Mouse (Mus musculus) intestine, embryonic 16.5 days (tissue): ENCODE measurements around the gene Ffar3. TPM values are rescaled to one million over a fixed set of nuclear protein-coding genes. Genes with fewer than 3 reads are reported as not detected.
"Not testable (repeated sequence)": the region's sequence is repeated elsewhere in the genome, so short reads cannot be mapped to it uniquely, and the experiment has no call there.

Experiments
- ATAC-seq: fragments of 200-750 bp; cut with Nextera tagmentation; 2 replicates; pipeline ENCODE4 v1.8.0; 2017; ENCODE audit warnings: moderate TSS enrichment, moderate library complexity
- H3K27ac ChIP-seq: fragments of 300-500 bp; sonication (generic); 2 replicates; pipeline ENCODE4 v1.5.1; 2014; ENCODE audit warnings: mild to moderate bottlenecking, low read length
- H3K27me3 ChIP-seq: fragments of 300-500 bp; sonication (generic); replicated peaks from 2 replicates; pipeline ENCODE4 v1.6.1; 2014; ENCODE audit warnings: low read length, control low read depth, mixed read lengths; ENCODE audit not compliant: control insufficient read depth, insufficient read depth
- H3K36me3 ChIP-seq: fragments of 300-500 bp; sonication (generic); 2 replicates; pipeline ENCODE4 v1.6.1; 2014; ENCODE audit warnings: low read length, control low read depth; ENCODE audit not compliant: control insufficient read depth, insufficient read depth
- H3K4me1 ChIP-seq: fragments of 300-500 bp; sonication (generic); 2 replicates; pipeline ENCODE4 v1.6.1; 2014; ENCODE audit warnings: low read length, control low read depth, mixed read lengths; ENCODE audit not compliant: control insufficient read depth, insufficient read depth
- H3K4me2 ChIP-seq: fragments of 300-500 bp; sonication (generic); 2 replicates; pipeline ENCODE4 v1.6.1; 2014; ENCODE audit warnings: low read depth, low read length, control low read depth
- H3K4me3 ChIP-seq: fragments of 300-500 bp; sonication (generic); 2 replicates; pipeline ENCODE4 v1.5.1; 2014; ENCODE audit warnings: mild to moderate bottlenecking, low read length
- H3K9ac ChIP-seq: fragments of 300-500 bp; sonication (generic); 2 replicates; pipeline ENCODE4 v1.6.1; 2014; ENCODE audit warnings: low read depth, low read length
- H3K9me3 ChIP-seq: fragments of 300-500 bp; sonication (generic); 2 replicates; pipeline ENCODE4 v1.6.1; 2016; ENCODE audit warnings: low read length, control low read depth; ENCODE audit not compliant: control insufficient read depth
- WGBS: fragments of 180-500 bp; shearing (Covaris S2); extraction: QIAGEN DNeasy Blood & Tissue Kit; methylation state at CpG from one replicate; pipeline ENCODE4 v1.1.7; 2014; 5-methylcytosine and 5-hydroxymethylcytosine counted together
- polyA plus RNA-seq: library from polyadenylated mRNA; unstranded; fragments of >200 nt; fragmentation: Nextera tagmentation; extraction: Ambion mirVana; gene quantifications from 2 replicates; pipeline ENCODE4 v1.2.1, GENCODE M21; 2015

Gene Ffar3
- polyA plus RNA-seq, 1 experiment from 2014 or later: 0.78 TPM

- no peak overlapping the region for H3K4me3 ChIP-seq
- H3K27ac ChIP-seq: no peak overlapping the region
- H3K4me2 ChIP-seq: no peak overlapping the region
- H3K9ac ChIP-seq: no peak overlapping the region
- peaks cover 3% of the 10 kb centered on the region; the same call in 1 of the 2 replicates for H3K9me3 ChIP-seq
- H3K4me1 ChIP-seq: no peaks in the 10 kb centered on the region
- no peaks in the 10 kb centered on the region for H3K36me3 ChIP-seq
- no peaks in the 10 kb centered on the region for H3K27me3 ChIP-seq
- WGBS: 74% methylated on average over 16 of the region's 17 CpGs
- ATAC-seq: no peak
Observed at GRCm38 (mm10) chr7:30832261-30832660, 23.7 kb downstream of the Ffar3 start.

- H3K36me3 ChIP-seq: no peaks in the 10 kb centered on the region
Observed at GRCm38 (mm10) chr7:30829428-30829827, 26.6 kb downstream of the Ffar3 start.

GRCm38 (mm10) chr7:30828871-30829270, 27.1 kb downstream of the Ffar3 start:
- not testable (repeated sequence) for H3K4me3 ChIP-seq, ATAC-seq

More at GRCm38 (mm10) chr7:30829428-30829827, 26.6 kb downstream of the Ffar3 start:
- no peak overlapping the region for H3K27ac ChIP-seq
- 71% methylated on average over 3 of the region's 3 CpGs for WGBS
- no peak overlapping the region for H3K4me2 ChIP-seq
- H3K4me1 ChIP-seq: no peaks in the 10 kb centered on the region
- peaks cover 3% of the 10 kb centered on the region; the same call in 1 of the 2 replicates for H3K9me3 ChIP-seq
- H3K27me3 ChIP-seq: no peaks in the 10 kb centered on the region
- H3K9ac ChIP-seq: no peak overlapping the region
- no peak overlapping the region for H3K4me3 ChIP-seq
- no peak for ATAC-seq

GRCm38 (mm10) chr7:30826660-30827059, 29.3 kb downstream of the Ffar3 start:
- no peak overlapping the region for H3K27ac ChIP-seq
- ATAC-seq: no peak
- no peaks in the 10 kb centered on the region for H3K27me3 ChIP-seq
- no peaks in the 10 kb centered on the region for H3K4me1 ChIP-seq
- H3K4me2 ChIP-seq: no peak overlapping the region
- H3K9me3 ChIP-seq: peaks cover 3% of the 10 kb centered on the region; the same call in 1 of the 2 replicates
- 86% methylated on average over 10 of the region's 10 CpGs for WGBS
- no peak overlapping the region for H3K9ac ChIP-seq
- H3K4me3 ChIP-seq: no peak overlapping the region
- no peaks in the 10 kb centered on the region for H3K36me3 ChIP-seq

More at GRCm38 (mm10) chr7:30828871-30829270, 27.1 kb downstream of the Ffar3 start:
- not testable (repeated sequence) for H3K4me2 ChIP-seq, H3K27me3 ChIP-seq, H3K4me1 ChIP-seq, H3K36me3 ChIP-seq, H3K9ac ChIP-seq, H3K9me3 ChIP-seq, H3K27ac ChIP-seq

- Histone ChIP-seq H3K36me3 (no peaks in the 10 kb centered on the region), H3K27ac (no peak overlapping the region)
- 77% methylated on average over 3 of the region's 3 CpGs for WGBS
Observed at GRCm38 (mm10) chr7:30824306-30824705, 31.7 kb downstream of the Ffar3 start.

GRCm38 (mm10) chr7:30823675-30824074, 32.3 kb downstream of the Ffar3 start, which contains the start of gene Ffar2:
Gene Ffar2 (minus strand): TSS chr7:30823775.
- Histone ChIP-seq H3K27me3 (no peaks in the 10 kb centered on the region), H3K4me2 (no peak within 1 kb of the TSS), H3K4me3 (no peak within 1 kb of the TSS), H3K4me1 (peaks cover 8% of the 10 kb centered on the region; the same call in 1 of the 2 replicates), H3K27ac (no peak within 1 kb of the TSS), H3K9me3 (peaks cover 3% of the 10 kb centered on the region; the same call in 1 of the 2 replicates), H3K36me3 (no peaks in the 10 kb centered on the region), H3K9ac (no peak within 1 kb of the TSS)
- WGBS: 83% methylated on average over 18 of the region's 18 CpGs
- ATAC-seq: no peak

More at GRCm38 (mm10) chr7:30824306-30824705, 31.7 kb downstream of the Ffar3 start:
- Histone ChIP-seq H3K4me1 (peaks cover 8% of the 10 kb centered on the region; the same call in 1 of the 2 replicates), H3K4me2 (no peak overlapping the region), H3K4me3 (no peak overlapping the region), H3K9ac (no peak overlapping the region), H3K9me3 (peaks cover 3% of the 10 kb centered on the region; the same call in 1 of the 2 replicates), H3K27me3 (no peaks in the 10 kb centered on the region)
- ATAC-seq: no peak

GRCm38 (mm10) chr7:30821532-30821931, 34.4 kb downstream of the Ffar3 start:
- H3K27ac ChIP-seq: no peak overlapping the region
- no peaks in the 10 kb centered on the region for H3K36me3 ChIP-seq
- 62% methylated on average over 5 of the region's 5 CpGs for WGBS
- no peak overlapping the region for H3K4me3 ChIP-seq
- H3K9me3 ChIP-seq: no peaks in the 10 kb centered on the region
- H3K4me2 ChIP-seq: no peak overlapping the region
- H3K27me3 ChIP-seq: no peaks in the 10 kb centered on the region
- H3K9ac ChIP-seq: no peak overlapping the region
- no peak for ATAC-seq
- H3K4me1 ChIP-seq: peaks cover 8% of the 10 kb centered on the region; the same call in 1 of the 2 replicates

- H3K36me3 ChIP-seq: no peaks in the 10 kb centered on the region
- H3K4me1 ChIP-seq: peaks cover 8% of the 10 kb centered on the region; the same call in 1 of the 2 replicates
- peak overlapping the region; percentile 25; the same call in 1 of the 2 replicates for H3K4me2 ChIP-seq
- ATAC-seq: no peak
- no peaks in the 10 kb centered on the region for H3K27me3 ChIP-seq
- H3K4me3 ChIP-seq: peak overlapping the region; percentile 10
- H3K9ac ChIP-seq: peak overlapping the region; percentile 48; the same call in 1 of the 2 replicates
- H3K27ac ChIP-seq: peak overlapping the region; percentile 57; the same call in 1 of the 2 replicates
- WGBS: 49% methylated on average over 7 of the region's 7 CpGs
- H3K9me3 ChIP-seq: no peaks in the 10 kb centered on the region
Observed at GRCm38 (mm10) chr7:30820854-30821445, 35.0 kb downstream of the Ffar3 start.

- Histone ChIP-seq H3K27ac (peak overlapping the region; percentile 57; the same call in 1 of the 2 replicates), H3K27me3 (no peaks in the 10 kb centered on the region), H3K9me3 (no peaks in the 10 kb centered on the region), H3K9ac (peak overlapping the region; percentile 48; the same call in 1 of the 2 replicates), H3K36me3 (no peaks in the 10 kb centered on the region), H3K4me2 (0 out of 2 replicates have a peak overlapping the region, but pooled peaks have one; percentile 25), H3K4me3 (no peak overlapping the region), H3K4me1 (peaks cover 8% of the 10 kb centered on the region; the same call in 1 of the 2 replicates)
- peak; percentile 55 for ATAC-seq
- WGBS: 49% methylated on average over 6 of the region's 6 CpGs
Observed at GRCm38 (mm10) chr7:30820131-30820530, 35.8 kb downstream of the Ffar3 start.
